Mouse (Mus musculus): Measurements from ENCODE around the gene Wipf2. TPM values are rescaled to one million over a fixed set of nuclear protein-coding genes. Genes with fewer than 3 reads are reported as not detected.
"Not testable (repeated sequence)": the region's sequence is repeated elsewhere in the genome, so short reads cannot be mapped to it uniquely, and the experiment has no call there.

The Wipf2 gene
- polyA plus RNA-seq (2015; fragmentation: Nextera tagmentation; extraction: Ambion mirVana) = 5.4 and 5.9 TPM in 2 replicates

DNA sequence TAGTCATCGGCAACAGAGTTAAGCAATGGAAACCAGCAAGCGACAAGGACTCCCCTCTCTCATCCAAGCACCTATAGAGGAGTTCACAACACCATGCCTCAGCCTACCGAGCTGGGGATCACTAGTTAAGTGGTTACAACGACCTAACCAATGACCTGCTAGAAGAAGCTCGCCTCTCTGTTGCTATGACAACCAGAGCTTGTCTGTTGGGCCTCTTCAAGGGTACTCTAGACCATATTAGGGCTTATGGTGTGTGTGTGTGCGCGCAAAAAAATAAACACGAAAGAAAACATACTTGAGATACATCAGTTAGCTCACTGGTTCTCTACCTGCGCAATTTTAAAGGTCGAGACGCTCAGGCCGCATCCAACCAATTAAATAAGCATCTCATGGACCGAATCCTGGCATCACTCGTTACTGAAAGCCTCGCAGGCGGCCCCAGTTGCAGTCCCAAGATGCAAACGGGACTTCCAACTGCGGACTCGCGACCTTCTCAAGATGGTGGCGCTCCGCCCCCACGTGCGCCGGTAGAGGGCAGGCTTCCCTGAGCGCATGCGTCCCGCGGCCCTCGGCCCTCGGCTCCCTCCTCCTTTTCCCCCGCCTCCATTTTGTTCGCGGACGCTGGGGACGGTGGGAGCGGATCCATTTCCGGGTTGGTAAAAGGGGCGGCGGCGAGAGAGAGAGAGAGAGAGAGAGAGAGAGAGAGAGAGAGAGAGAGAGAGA lies at the start of gene Wipf2:
Gene Wipf2, plus strand, starts transcription at position 611 of the 723 bp plus-strand sequence.
- Histone ChIP-seq H3K36me3 (ENCODE audit: insufficient read depth, low read length) (peaks cover 19% of the 10 kb centered on the region; the same call in 1 of the 2 replicates), H3K4me3 (ENCODE audit: low read length) (peak within 1 kb of the TSS; percentile 71), H3K4me2 (replicated peaks; ENCODE audit: low read depth, low read length) (peak within 1 kb of the TSS; percentile 87), H3K27me3 (ENCODE audit: insufficient read depth, low read length) (no peaks in the 10 kb centered on the region), H3K4me1 (ENCODE audit: insufficient read depth, low read length) (peaks cover 13% of the 10 kb centered on the region), H3K9ac (replicated peaks; ENCODE audit: low read length) (peak within 1 kb of the TSS; percentile 79), H3K27ac (ENCODE audit: low read length) (peak within 1 kb of the TSS; percentile 94), H3K9me3 (ENCODE audit: low read length) (no peaks in the 10 kb centered on the region)
- ATAC-seq (ENCODE audit: low FRiP score, low TSS enrichment) = peak; percentile 87
- WGBS = 7% methylated on average over 38 of the region's 41 CpGs

GRCm38 (mm10) chr11:98816706-98817239 lies 46.7 kb upstream of the Wipf2 start:
- Histone ChIP-seq H3K27ac (ENCODE audit: low read length) (no peak overlapping the region), H3K27me3 (ENCODE audit: insufficient read depth, low read length) (no peaks in the 10 kb centered on the region), H3K4me3 (ENCODE audit: low read length) (no peak overlapping the region), H3K4me2 (replicated peaks; ENCODE audit: low read depth, low read length) (no peak overlapping the region), H3K9ac (replicated peaks; ENCODE audit: low read length) (no peak overlapping the region), H3K36me3 (ENCODE audit: insufficient read depth, low read length) (peaks cover 76% of the 10 kb centered on the region), H3K9me3 (ENCODE audit: low read length) (no peaks in the 10 kb centered on the region; the same call in 1 of the 2 replicates), H3K4me1 (ENCODE audit: insufficient read depth, low read length) (no peaks in the 10 kb centered on the region)
- no peak for ATAC-seq (ENCODE audit: low FRiP score, low TSS enrichment)
- WGBS = 87% methylated on average over 1 of the region's 1 CpGs

DNA sequence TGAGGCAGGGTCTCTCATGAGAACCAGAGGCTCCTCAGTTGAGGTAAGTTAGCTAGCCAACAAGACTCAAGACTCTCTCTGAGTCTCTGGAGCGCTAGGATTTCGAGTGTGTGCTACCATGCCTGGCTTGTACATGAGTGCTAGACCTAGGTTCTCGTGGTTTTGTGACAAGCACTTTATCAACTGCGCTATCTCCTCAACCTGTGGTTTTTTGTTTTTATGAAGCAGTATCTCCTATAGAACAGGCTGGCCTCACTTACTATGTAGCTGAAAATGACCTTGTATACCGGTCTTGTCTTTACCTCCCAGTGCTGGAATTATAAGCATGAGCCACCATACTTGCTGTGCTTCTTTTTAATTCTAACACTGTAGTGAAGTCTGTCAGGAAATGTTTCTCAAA lies 42.5 kb upstream of the Wipf2 start:
- H3K4me3 ChIP-seq (ENCODE audit: low read length) = no peak overlapping the region
- WGBS = 93% methylated on average over 5 of the region's 5 CpGs

GRCm38 (mm10) chr11:98826071-98826470 lies 37.4 kb upstream of the Wipf2 start:
- H3K9ac ChIP-seq (replicated peaks; ENCODE audit: low read length); H3K4me2 ChIP-seq (replicated peaks; ENCODE audit: low read depth, low read length); H3K27ac ChIP-seq (ENCODE audit: low read length); ATAC-seq (ENCODE audit: low FRiP score, low TSS enrichment); H3K9me3 ChIP-seq (ENCODE audit: low read length); H3K4me1 ChIP-seq (ENCODE audit: insufficient read depth, low read length); H3K27me3 ChIP-seq (ENCODE audit: insufficient read depth, low read length); H3K4me3 ChIP-seq (ENCODE audit: low read length): not testable (repeated sequence)
- WGBS = 100% methylated on average over 2 of the region's 2 CpGs
- peaks cover 76% of the 10 kb centered on the region for H3K36me3 ChIP-seq (ENCODE audit: insufficient read depth, low read length)

More for the DNA sequence above, 42.5 kb upstream of the Wipf2 start:
- ATAC-seq (ENCODE audit: low FRiP score, low TSS enrichment) = no peak
- no peak overlapping the region for H3K9ac ChIP-seq (replicated peaks; ENCODE audit: low read length)
- no peak overlapping the region for H3K4me2 ChIP-seq (replicated peaks; ENCODE audit: low read depth, low read length)
- no peaks in the 10 kb centered on the region; the same call in 1 of the 2 replicates for H3K9me3 ChIP-seq (ENCODE audit: low read length)
- H3K27me3 ChIP-seq (ENCODE audit: insufficient read depth, low read length) = no peaks in the 10 kb centered on the region
- H3K4me1 ChIP-seq (ENCODE audit: insufficient read depth, low read length) = no peaks in the 10 kb centered on the region
- peaks cover 82% of the 10 kb centered on the region for H3K36me3 ChIP-seq (ENCODE audit: insufficient read depth, low read length)
- no peak overlapping the region for H3K27ac ChIP-seq (ENCODE audit: low read length)

DNA sequence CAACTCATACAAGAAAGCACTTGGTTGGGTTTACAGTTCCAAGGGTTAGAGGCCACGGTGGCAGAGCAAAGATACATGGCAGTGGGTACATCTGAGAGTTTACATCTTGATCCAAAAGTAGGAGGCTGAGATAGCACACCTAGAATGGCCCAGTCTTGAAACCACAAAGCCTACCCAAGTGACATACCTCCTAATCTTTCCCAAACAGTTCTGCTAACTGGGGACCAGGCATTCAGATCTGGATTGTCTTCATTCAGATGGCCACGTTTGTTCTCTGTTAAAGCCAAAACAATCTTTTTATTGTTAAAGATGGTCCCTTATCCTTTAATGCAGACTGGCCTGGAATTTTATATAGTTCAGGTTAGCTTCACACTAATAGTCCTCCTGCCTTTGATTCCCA lies 35.6 kb upstream of the Wipf2 start:
- Histone ChIP-seq H3K27me3 (ENCODE audit: insufficient read depth, low read length) (no peaks in the 10 kb centered on the region), H3K4me3 (ENCODE audit: low read length) (no peak overlapping the region), H3K27ac (ENCODE audit: low read length) (no peak overlapping the region), H3K9me3 (ENCODE audit: low read length) (no peaks in the 10 kb centered on the region), H3K4me2 (replicated peaks; ENCODE audit: low read depth, low read length) (no peak overlapping the region), H3K9ac (replicated peaks; ENCODE audit: low read length) (no peak overlapping the region), H3K36me3 (ENCODE audit: insufficient read depth, low read length) (peaks cover 74% of the 10 kb centered on the region), H3K4me1 (ENCODE audit: insufficient read depth, low read length) (0 out of 2 replicates have a peak, but pooled peaks cover 3% of the 10 kb centered on the region)
- ATAC-seq (ENCODE audit: low FRiP score, low TSS enrichment) = no peak
- 91% methylated on average over 2 of the region's 2 CpGs for WGBS

DNA sequence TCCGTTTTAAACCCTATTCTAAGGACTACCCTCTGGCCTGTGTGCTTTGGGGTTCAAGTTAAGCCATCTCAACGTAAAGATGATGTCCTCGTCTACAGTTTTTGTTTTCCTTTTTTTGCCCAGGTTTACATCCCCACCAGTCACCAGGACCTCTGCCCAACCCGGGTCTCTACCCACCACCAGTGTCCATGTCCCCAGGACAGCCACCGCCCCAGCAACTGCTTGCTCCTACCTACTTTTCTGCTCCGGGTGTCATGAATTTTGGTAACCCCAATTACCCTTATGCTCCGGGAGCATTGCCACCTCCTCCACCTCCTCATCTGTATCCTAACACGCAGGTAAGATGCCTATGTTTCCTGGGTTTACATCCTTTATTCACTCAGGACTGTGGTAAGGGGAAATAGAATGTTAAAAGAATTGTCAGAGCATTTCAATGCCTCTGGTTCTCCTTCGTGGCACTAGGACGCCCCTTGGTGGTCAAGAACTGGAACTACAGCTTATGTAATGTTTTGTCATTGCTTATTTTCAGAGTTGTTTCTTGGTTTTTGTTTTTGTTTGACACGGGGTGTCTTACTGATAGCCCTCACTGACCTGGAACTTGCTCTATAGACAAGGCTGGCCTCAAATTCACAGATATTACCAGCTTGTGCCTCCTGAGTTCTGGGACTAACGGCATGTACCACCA lies 34.2 kb upstream of the Wipf2 start:
- no peak overlapping the region for H3K4me2 ChIP-seq (replicated peaks; ENCODE audit: low read depth, low read length)
- H3K4me1 ChIP-seq (ENCODE audit: insufficient read depth, low read length) = 0 out of 2 replicates have a peak, but pooled peaks cover 3% of the 10 kb centered on the region
- H3K36me3 ChIP-seq (ENCODE audit: insufficient read depth, low read length) = peaks cover 76% of the 10 kb centered on the region
- no peaks in the 10 kb centered on the region for H3K27me3 ChIP-seq (ENCODE audit: insufficient read depth, low read length)
- H3K9me3 ChIP-seq (ENCODE audit: low read length) = no peaks in the 10 kb centered on the region
- WGBS = 65% methylated on average over 12 of the region's 12 CpGs
- H3K4me3 ChIP-seq (ENCODE audit: low read length) = no peak overlapping the region
- no peak overlapping the region for H3K27ac ChIP-seq (ENCODE audit: low read length)
- no peak for ATAC-seq (ENCODE audit: low FRiP score, low TSS enrichment)
- H3K9ac ChIP-seq (replicated peaks; ENCODE audit: low read length) = no peak overlapping the region

DNA sequence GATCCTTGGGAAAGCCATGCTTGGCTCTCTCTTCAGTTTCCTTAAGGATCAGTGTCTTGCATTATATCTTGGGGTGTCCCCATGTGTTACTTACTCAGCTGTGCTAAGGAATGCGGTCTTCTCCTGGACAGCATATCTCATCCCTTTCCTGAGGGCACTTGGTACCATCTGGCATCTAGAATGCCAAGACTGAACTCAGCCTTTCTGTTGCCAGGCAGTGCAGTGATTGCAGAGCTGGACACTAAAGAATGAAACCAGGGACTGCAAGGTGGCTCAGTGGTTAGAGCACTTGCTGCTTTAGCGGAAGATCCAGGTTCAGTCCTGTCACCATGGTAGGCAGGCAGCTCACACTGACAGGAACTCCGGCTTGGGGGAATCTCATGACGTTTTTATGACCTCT lies 33.6 kb upstream of the Wipf2 start:
- no peak for ATAC-seq (ENCODE audit: low FRiP score, low TSS enrichment)
- no peak overlapping the region for H3K27ac ChIP-seq (ENCODE audit: low read length)
- WGBS = 57% methylated on average over 4 of the region's 4 CpGs
- H3K9me3 ChIP-seq (ENCODE audit: low read length) = no peaks in the 10 kb centered on the region
- H3K36me3 ChIP-seq (ENCODE audit: insufficient read depth, low read length) = peaks cover 72% of the 10 kb centered on the region
- H3K4me1 ChIP-seq (ENCODE audit: insufficient read depth, low read length) = 0 out of 2 replicates have a peak, but pooled peaks cover 3% of the 10 kb centered on the region
- H3K4me2 ChIP-seq (replicated peaks; ENCODE audit: low read depth, low read length) = no peak overlapping the region
- no peaks in the 10 kb centered on the region for H3K27me3 ChIP-seq (ENCODE audit: insufficient read depth, low read length)
- no peak overlapping the region for H3K9ac ChIP-seq (replicated peaks; ENCODE audit: low read length)
- no peak overlapping the region for H3K4me3 ChIP-seq (ENCODE audit: low read length)

- WGBS = 59% methylated on average over 5 of the region's 5 CpGs
- peaks cover 33% of the 10 kb centered on the region for H3K4me1 ChIP-seq (ENCODE audit: insufficient read depth, low read length)
- H3K27me3 ChIP-seq (ENCODE audit: insufficient read depth, low read length) = 0 out of 2 replicates have a peak, but pooled peaks cover 3% of the 10 kb centered on the region
- H3K4me3 ChIP-seq (ENCODE audit: low read length) = no peak overlapping the region
- no peak overlapping the region for H3K4me2 ChIP-seq (replicated peaks; ENCODE audit: low read depth, low read length)
- H3K9ac ChIP-seq (replicated peaks; ENCODE audit: low read length) = no peak overlapping the region
- H3K27ac ChIP-seq (ENCODE audit: low read length) = no peak overlapping the region
- peaks cover 32% of the 10 kb centered on the region for H3K36me3 ChIP-seq (ENCODE audit: insufficient read depth, low read length)
- ATAC-seq (ENCODE audit: low FRiP score, low TSS enrichment) = no peak
- no peaks in the 10 kb centered on the region for H3K9me3 ChIP-seq (ENCODE audit: low read length)
Observed at GRCm38 (mm10) chr11:98835296-98835695, 28.1 kb upstream of the Wipf2 start.

DNA sequence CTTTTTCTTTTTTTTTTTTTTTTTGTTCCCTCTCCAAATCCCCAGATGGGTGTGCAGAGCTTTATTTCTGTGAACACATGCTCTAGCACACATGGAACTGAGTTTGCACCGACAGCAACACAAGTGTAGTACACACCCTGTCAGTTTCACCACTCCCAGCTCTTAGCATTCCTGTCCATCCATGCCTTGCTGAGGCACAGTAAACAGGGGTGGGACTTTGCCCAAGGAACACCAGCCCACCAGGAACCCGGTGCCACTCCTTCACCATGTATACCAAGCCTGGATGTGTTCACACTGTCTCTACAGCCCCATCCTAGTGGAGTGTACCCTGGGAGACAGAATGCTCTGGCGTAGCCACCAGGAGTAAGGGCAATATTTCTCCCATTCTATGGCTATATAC lies 27.7 kb upstream of the Wipf2 start:
- H3K27ac ChIP-seq (ENCODE audit: low read length) = no peak overlapping the region

More for the DNA sequence above, 27.7 kb upstream of the Wipf2 start:
- Histone ChIP-seq H3K9ac (replicated peaks; ENCODE audit: low read length) (no peak overlapping the region), H3K27me3 (ENCODE audit: insufficient read depth, low read length) (0 out of 2 replicates have a peak, but pooled peaks cover 3% of the 10 kb centered on the region), H3K36me3 (ENCODE audit: insufficient read depth, low read length) (peaks cover 32% of the 10 kb centered on the region), H3K9me3 (ENCODE audit: low read length) (no peaks in the 10 kb centered on the region), H3K4me3 (ENCODE audit: low read length) (no peak overlapping the region), H3K4me2 (replicated peaks; ENCODE audit: low read depth, low read length) (no peak overlapping the region), H3K4me1 (ENCODE audit: insufficient read depth, low read length) (peaks cover 33% of the 10 kb centered on the region)
- WGBS = 53% methylated on average over 3 of the region's 3 CpGs
- no peak for ATAC-seq (ENCODE audit: low FRiP score, low TSS enrichment)

Data from kidney, embryonic 16.5 days (tissue).